8 mouse cellular contexts compared by ENCODE assay signal in the genomic region with DNA sequence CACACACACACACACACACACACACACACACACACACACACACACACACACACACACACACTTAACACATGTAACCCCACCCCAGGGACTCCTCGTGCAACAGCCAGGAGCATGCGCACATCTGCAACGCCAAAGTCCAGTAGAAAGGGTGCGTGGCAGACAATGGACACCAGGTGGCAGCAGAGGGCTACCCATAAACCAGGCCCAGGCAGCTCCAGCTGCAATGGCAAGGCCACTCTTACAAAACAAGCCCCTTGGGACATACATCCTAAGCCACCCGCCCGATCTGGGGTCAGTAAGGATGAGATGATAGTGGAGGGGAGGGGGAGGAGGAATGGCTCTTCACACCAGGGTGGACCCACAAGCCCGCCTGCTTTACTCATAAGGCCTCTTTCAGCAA. TPM values are rescaled to one million over a fixed set of nuclear protein-coding genes. Genes with fewer than 3 reads are reported as not detected.
A peak's percentile ranks its signal among the peaks of the same experiment; 100 is the strongest.
DNase-seq lines count a peak whose midpoint lies in the region; ATAC-seq and TF ChIP-seq lines count a peak whose summit lies in the region.

No protein-coding gene starts in this region.

- peak; percentile 98 for TF ChIP-seq CTCF in liver, embryonic 14.5 days (IDR thresholded peaks at IDR 0.05; ENCODE audit: low read depth)
- peak; percentile 98 for TF ChIP-seq CTCF in testis, adult 2 months (IDR thresholded peaks at IDR 0.05; ENCODE audit: control insufficient read depth, insufficient read depth, insufficient replicate concordance, low read depth, low read length)

- H3K36me3 ChIP-seq in forebrain, embryonic 11.5 days (ENCODE audit: control insufficient read depth, insufficient read depth, low read length): no peaks in the 10 kb centered on the region
- no peaks in the 10 kb centered on the region for H3K36me3 ChIP-seq in heart, embryonic 16.5 days (ENCODE audit: control insufficient read depth, insufficient read depth)
- no peaks in the 10 kb centered on the region for H3K36me3 ChIP-seq in liver, embryonic 14.5 days (replicated peaks; ENCODE audit: control insufficient read depth, insufficient read depth, low read depth)
- no peaks in the 10 kb centered on the region for H3K36me3 ChIP-seq in neural tube, embryonic 14.5 days (ENCODE audit: control insufficient read depth, insufficient read depth, low read length)
- H3K36me3 ChIP-seq in testis, adult 2 months (ENCODE audit: control insufficient read depth, insufficient read depth, low read length): no peaks in the 10 kb centered on the region

- H3K9me3 ChIP-seq in forebrain, embryonic 11.5 days (ENCODE audit: control insufficient read depth, low read length): no peaks in the 10 kb centered on the region
- H3K9me3 ChIP-seq in heart, embryonic 16.5 days (replicated peaks; ENCODE audit: control insufficient read depth, low read length): peaks cover 5% of the 10 kb centered on the region
- no peaks in the 10 kb centered on the region for H3K9me3 ChIP-seq in liver, embryonic 14.5 days (ENCODE audit: control insufficient read depth, low read length)
- no peaks in the 10 kb centered on the region for H3K9me3 ChIP-seq in neural tube, embryonic 14.5 days (ENCODE audit: control insufficient read depth, low read length)

- no peak overlapping the region for H3K27ac ChIP-seq in forebrain, embryonic 11.5 days (ENCODE audit: low read depth, low read length)
- H3K27ac ChIP-seq in heart, embryonic 16.5 days (ENCODE audit: low read length): no peak overlapping the region
- no peak overlapping the region for H3K27ac ChIP-seq in liver, embryonic 14.5 days
- H3K27ac ChIP-seq in neural tube, embryonic 14.5 days (ENCODE audit: low read depth, low read length): no peak overlapping the region
- no peak overlapping the region for H3K27ac ChIP-seq in testis, adult 2 months (ENCODE audit: control insufficient read depth, insufficient read depth, low read depth, low read length)

- peak; percentile 67 to 77 for DNase-seq in CD8-positive naive resting alpha-beta T cell, adult 2 months (ENCODE audit: low read depth in 2 of 2, low spot score in 2 of 2)
- DNase-seq in c-Kit-positive CD71-negative TER-119-negative erythroid progenitor cells, embryonic 14.5 days (ENCODE audit: low read depth): peak; percentile 80
- DNase-seq in forebrain, embryonic 11.5 days (ENCODE audit: low spot score): peak; percentile 95
- DNase-seq in kidney, postnatal 36 days: peak; percentile 88 to 94
- peak; percentile 45 to 50 (median 47) for DNase-seq in liver, embryonic 14.5 days (ENCODE audit: low read depth in 3 of 3, low spot score in 3 of 3)

- H3K9ac ChIP-seq in forebrain, embryonic 11.5 days (ENCODE audit: low read length): no peak overlapping the region
- H3K9ac ChIP-seq in heart, embryonic 16.5 days (ENCODE audit: low read length): no peak overlapping the region
- H3K9ac ChIP-seq in liver, embryonic 14.5 days (replicated peaks): no peak overlapping the region
- no peak overlapping the region for H3K9ac ChIP-seq in neural tube, embryonic 14.5 days (replicated peaks; ENCODE audit: low read depth, low read length)

- WGBS in forebrain, embryonic 11.5 days: 6% methylated on average over 7 of the region's 7 CpGs
- 5% methylated on average over 7 of the region's 7 CpGs for WGBS in heart, embryonic 16.5 days
- WGBS in liver, embryonic 14.5 days (ENCODE audit: insufficient replicate concordance): 11% methylated on average over 7 of the region's 7 CpGs
- 3% methylated on average over 7 of the region's 7 CpGs for WGBS in neural tube, embryonic 14.5 days

- H3K4me2 ChIP-seq in forebrain, embryonic 11.5 days (ENCODE audit: low read depth, low read length, severe bottlenecking): no peak overlapping the region
- no peak overlapping the region for H3K4me2 ChIP-seq in heart, embryonic 16.5 days (ENCODE audit: low read depth, low read length)
- H3K4me2 ChIP-seq in liver, embryonic 14.5 days (ENCODE audit: low read depth): no peak overlapping the region
- H3K4me2 ChIP-seq in neural tube, embryonic 14.5 days (ENCODE audit: low read depth, low read length): no peak overlapping the region; the same call in 1 of the 2 replicates

- no peak for TF ChIP-seq EP300 in liver, embryonic 14.5 days (IDR thresholded peaks at IDR 0.05; ENCODE audit: low read depth)

- ATAC-seq in forebrain, embryonic 11.5 days (replicated peaks; ENCODE audit: low FRiP score): peak; percentile 80
- ATAC-seq in heart, embryonic 16.5 days (replicated peaks; ENCODE audit: extremely low read depth, insufficient read depth, low FRiP score): peak; percentile 49
- peak; percentile 57; the same call in 1 of the 2 replicates for ATAC-seq in liver, embryonic 14.5 days (ENCODE audit: insufficient read depth)
- peak; percentile 87 for ATAC-seq in neural tube, embryonic 14.5 days (ENCODE audit: low read depth)

- no peak overlapping the region for H3K4me3 ChIP-seq in forebrain, embryonic 11.5 days (ENCODE audit: low read depth, low read length)
- H3K4me3 ChIP-seq in heart, embryonic 16.5 days (ENCODE audit: low read length): no peak overlapping the region
- H3K4me3 ChIP-seq in liver, embryonic 14.5 days (ENCODE audit: insufficient read depth in 1 of 2, low read depth in 2 of 2, low read length in 2 of 2): no peak overlapping the region
- H3K4me3 ChIP-seq in neural tube, embryonic 14.5 days (ENCODE audit: low read depth, low read length): no peak overlapping the region
- H3K4me3 ChIP-seq in testis, adult 2 months (ENCODE audit: control insufficient read depth, low read depth, low read length): no peak overlapping the region

- no peaks in the 10 kb centered on the region for H3K4me1 ChIP-seq in forebrain, embryonic 11.5 days (replicated peaks; ENCODE audit: control insufficient read depth, insufficient read depth, low read length)
- peaks cover 13% of the 10 kb centered on the region; the same call in 1 of the 2 replicates for H3K4me1 ChIP-seq in heart, embryonic 16.5 days (ENCODE audit: control insufficient read depth, insufficient read depth, low read length)
- no peaks in the 10 kb centered on the region for H3K4me1 ChIP-seq in liver, embryonic 14.5 days (replicated peaks; ENCODE audit: control insufficient read depth in 2 of 2, insufficient read depth in 2 of 2, low read length in 1 of 2)
- no peaks in the 10 kb centered on the region for H3K4me1 ChIP-seq in neural tube, embryonic 14.5 days (ENCODE audit: control insufficient read depth, insufficient read depth, low read length)
- 0 out of 2 replicates have a peak, but pooled peaks cover 4% of the 10 kb centered on the region for H3K4me1 ChIP-seq in testis, adult 2 months (ENCODE audit: control insufficient read depth, insufficient read depth, low read length)

- H3K27me3 ChIP-seq in forebrain, embryonic 11.5 days (ENCODE audit: control insufficient read depth, insufficient read depth, low read length): no peaks in the 10 kb centered on the region
- H3K27me3 ChIP-seq in heart, embryonic 16.5 days (ENCODE audit: control insufficient read depth, insufficient read depth, low read length): no peaks in the 10 kb centered on the region; the same call in 1 of the 2 replicates
- H3K27me3 ChIP-seq in liver, embryonic 14.5 days (ENCODE audit: control insufficient read depth, insufficient read depth, low read length): no peaks in the 10 kb centered on the region
- no peaks in the 10 kb centered on the region for H3K27me3 ChIP-seq in neural tube, embryonic 14.5 days (ENCODE audit: control insufficient read depth, insufficient read depth, low read length)
- H3K27me3 ChIP-seq in testis, adult 2 months (ENCODE audit: control insufficient read depth, insufficient read depth, low read length): no peaks in the 10 kb centered on the region

- TF ChIP-seq POLR2A in testis, adult 2 months (IDR thresholded peaks at IDR 0.05; ENCODE audit: control insufficient read depth, low read depth, low read length): no peak

RNA-seq across cellular contexts. Expression of gene Gm5294, which starts 28.2 kb away (rescaled TPM):
- not detected in 2 replicates for polyA plus RNA-seq in forebrain, embryonic 11.5 days (2014; fragmentation: Nextera tagmentation; extraction: Ambion mirVana)
- polyA plus RNA-seq in heart, embryonic 16.5 days (2015; fragmentation: Nextera tagmentation; extraction: Ambion mirVana): 0.24 TPM in 1 of 2 replicates, not detected in the other
- polyA plus RNA-seq in liver, embryonic 14.5 days (2012; rRNA removed): not detected in 2 replicates
- not detected in 2 replicates for polyA plus RNA-seq in liver, embryonic 14.5 days (2014; fragmentation: Nextera tagmentation; extraction: Ambion mirVana)
- polyA plus RNA-seq in neural tube, embryonic 14.5 days (2014; fragmentation: Nextera tagmentation; extraction: Ambion mirVana): not detected in 2 replicates
- polyA plus RNA-seq in testis, adult 2 months (2012; rRNA removed): 2.3 and 4.2 TPM in 2 replicates
